Mouse (Mus musculus): ENCODE data around the gene Myo9a.

GRCm38 (mm10) chr9:59961201-59961955 is 210.7 kb downstream of the Myo9a start:
- TF ChIP-seq GATA1 (IDR thresholded peaks at IDR 0.05; ENCODE audit: borderline replicate concordance, low read length) (no peak), FLI1 (IDR thresholded peaks at IDR 0.05; ENCODE audit: low read length) (no peak)
